Mouse (Mus musculus): ENCODE measurements around the gene Fat1.

- no peak for TF ChIP-seq CTCF (IDR thresholded peaks at IDR 0.05; ENCODE audit: control insufficient read depth, insufficient read depth, insufficient read length)
- TF ChIP-seq USF1 (IDR thresholded peaks at IDR 0.05; ENCODE audit: low read depth), result no peak
- TF ChIP-seq MAX (IDR thresholded peaks at IDR 0.05), result no peak
- TF ChIP-seq CEBPB (IDR thresholded peaks at IDR 0.05; ENCODE audit: low read depth), result no peak
Measured at GRCm38 (mm10) chr8:44998681-44999277, 63.5 kb downstream of the Fat1 start.

Data from C2C12 (cell line).